Comparison of ENCODE assay signal across 8 mouse cellular contexts in the genomic region with DNA sequence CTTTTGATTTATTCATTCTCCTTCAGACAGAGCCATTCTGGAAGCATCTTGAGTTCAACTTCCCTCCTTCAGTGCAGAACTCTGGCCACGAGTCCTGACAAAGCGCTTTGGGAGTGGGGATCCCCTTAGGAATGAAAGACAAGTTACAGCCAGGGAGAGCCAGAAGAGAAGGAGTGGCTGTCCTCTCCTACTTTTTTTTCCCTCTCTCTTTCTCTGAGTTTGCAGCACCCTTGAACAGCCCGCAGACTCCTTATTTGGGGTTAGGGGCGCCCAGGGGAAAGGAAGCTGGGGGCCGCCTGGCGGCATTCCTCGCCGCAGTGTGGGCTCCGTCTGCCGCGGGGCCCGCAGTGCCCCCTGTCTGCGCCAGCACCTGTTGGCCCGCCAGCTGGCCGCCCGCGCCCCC. TPM values are rescaled to one million over a fixed set of nuclear protein-coding genes. Genes with fewer than 3 reads are reported as not detected.
DNase-seq lines count a peak whose midpoint lies in the region; ATAC-seq and TF ChIP-seq lines count a peak whose summit lies in the region.

A gene (plus strand): TSS at position 266 of the 403 bp plus-strand sequence.

- no peak for TF ChIP-seq CTCF in heart, postnatal 0 days (IDR thresholded peaks at IDR 0.05; ENCODE audit: low read depth)

- H3K36me3 ChIP-seq in heart, postnatal 0 days (replicated peaks; ENCODE audit: control insufficient read depth, insufficient read depth, low read length), result no peaks in the 10 kb centered on the region
- H3K36me3 ChIP-seq in ES-E14 (ENCODE audit: control insufficient read depth, insufficient read depth, low read length, poor library complexity, severe bottlenecking), result no peaks in the 10 kb centered on the region
- no peaks in the 10 kb centered on the region for H3K36me3 ChIP-seq in forebrain, embryonic 14.5 days (ENCODE audit: control insufficient read depth, insufficient read depth, low read length)
- no peaks in the 10 kb centered on the region for H3K36me3 ChIP-seq in macrophage (ENCODE audit: inconsistent target)

- H3K79me2 ChIP-seq in macrophage (ENCODE audit: inconsistent target), result no peaks in the 10 kb centered on the region; the same call in 1 of the 2 replicates

- no peak for DNase-seq in heart, postnatal 0 days (ENCODE audit: low spot score)
- DNase-seq in heart, postnatal 4 days, result no peak
- no peak for DNase-seq in ES-E14 (ENCODE audit: low read depth, low spot score)
- no peak for DNase-seq in forebrain, embryonic 14.5 days (ENCODE audit: low spot score)
- no peak for DNase-seq in retina, postnatal 1 day
- DNase-seq in frontal cortex, postnatal 25 days (ENCODE audit: low spot score in 2 of 2), result no peak
- no peak for DNase-seq in spleen, postnatal 36 days (ENCODE audit: low spot score in 2 of 2)

- WGBS in heart, postnatal 0 days, result 6% methylated on average over 14 of the region's 17 CpGs
- WGBS in forebrain, embryonic 14.5 days, result 2% methylated on average over 14 of the region's 17 CpGs
- WGBS in macrophage (ENCODE audit: missing documents), result 13% methylated on average over 13 of the region's 17 CpGs

- H3K4me1 ChIP-seq in heart, postnatal 0 days (ENCODE audit: control insufficient read depth, insufficient read depth), result no peaks in the 10 kb centered on the region
- H3K4me1 ChIP-seq in ES-E14 (ENCODE audit: control insufficient read depth in 2 of 2, insufficient read depth in 2 of 2, low read length in 2 of 2, poor library complexity in 1 of 2), result peaks cover 2 to 4% of the 10 kb centered on the region in 2 experiments; a peak in 2 of 4 replicates
- peaks cover 15% of the 10 kb centered on the region for H3K4me1 ChIP-seq in forebrain, embryonic 14.5 days (ENCODE audit: control insufficient read depth, insufficient read depth, low read length)

- ATAC-seq in heart, postnatal 0 days (ENCODE audit: insufficient read depth, low read depth), result no peak; the same call in 1 of the 2 replicates
- no peak; the same call in 1 of the 2 replicates for ATAC-seq in forebrain, embryonic 14.5 days

- in situ Hi-C loops in ES-E14 (cut with MboI; ENCODE audit: low sequenced_read_pairs in 2 of 2, unreplicated experiment in 2 of 2), result no loop called here

- H3K27me3 ChIP-seq in heart, postnatal 0 days (ENCODE audit: control insufficient read depth, insufficient read depth, low read length), result no peaks in the 10 kb centered on the region
- H3K27me3 ChIP-seq in forebrain, embryonic 14.5 days (replicated peaks; ENCODE audit: control insufficient read depth, insufficient read depth, low read length), result no peaks in the 10 kb centered on the region

- H3K4me3 ChIP-seq in heart, postnatal 0 days (ENCODE audit: low read depth, low read length), result peak within 1 kb of the TSS; percentile 85
- H3K4me3 ChIP-seq in ES-E14 (ENCODE audit: insufficient read depth in 1 of 2, low read depth in 1 of 2, low read length in 2 of 2, poor library complexity in 1 of 2, severe bottlenecking in 1 of 2) (peak within 1 kb of the TSS; percentile 74 to 80), macrophage (ENCODE audit: inconsistent target) (peak within 1 kb of the TSS; percentile 40)
- peak within 1 kb of the TSS; percentile 82 for H3K4me3 ChIP-seq in forebrain, embryonic 14.5 days (ENCODE audit: low read depth, low read length)

- H3K9me3 ChIP-seq in heart, postnatal 0 days (replicated peaks; ENCODE audit: control insufficient read depth, low read length), result no peaks in the 10 kb centered on the region
- H3K9me3 ChIP-seq in ES-E14 (ENCODE audit: control insufficient read depth, insufficient read depth, low read depth, low read length), result no peaks in the 10 kb centered on the region
- H3K9me3 ChIP-seq in forebrain, embryonic 14.5 days (replicated peaks; ENCODE audit: control insufficient read depth, low read length), result no peaks in the 10 kb centered on the region

- peak within 1 kb of the TSS; percentile 58 for H3K9ac ChIP-seq in heart, postnatal 0 days (replicated peaks; ENCODE audit: low read depth, low read length)
- H3K9ac ChIP-seq in ES-E14 (ENCODE audit: insufficient read depth, low read depth, low read length, poor library complexity, severe bottlenecking), result peak within 1 kb of the TSS; percentile 77
- peak within 1 kb of the TSS; percentile 74 for H3K9ac ChIP-seq in forebrain, embryonic 14.5 days (ENCODE audit: low read length)

- H3K4me2 ChIP-seq in heart, postnatal 0 days (ENCODE audit: low read depth, low read length), result peak within 1 kb of the TSS; percentile 95
- peak within 1 kb of the TSS; percentile 86 for H3K4me2 ChIP-seq in forebrain, embryonic 14.5 days (ENCODE audit: low read length)

- peak within 1 kb of the TSS; percentile 43; the same call in 1 of the 2 replicates for H3K27ac ChIP-seq in heart, postnatal 0 days (ENCODE audit: low read depth)
- H3K27ac ChIP-seq in ES-E14 (ENCODE audit: insufficient read depth, low read depth, low read length, poor library complexity, severe bottlenecking) (peak within 1 kb of the TSS; percentile 62), macrophage (no peak within 1 kb of the TSS)
- H3K27ac ChIP-seq in forebrain, embryonic 14.5 days (ENCODE audit: low read depth, low read length), result peak within 1 kb of the TSS; percentile 87

- no peak for TF ChIP-seq EP300 in heart, postnatal 0 days (IDR thresholded peaks at IDR 0.05; ENCODE audit: low read depth)

TF ChIP-seq in ES-E14, 5 proteins besides CTCF, POLR2A, EP300 and RAD21:
- TF ChIP-seq ZNF384 (IDR thresholded peaks at IDR 0.05; ENCODE audit: low read depth, low read length) (no peak), HCFC1 (IDR thresholded peaks at IDR 0.05; ENCODE audit: borderline replicate concordance, insufficient read depth, low read length) (no peak), ZC3H11A (IDR thresholded peaks at IDR 0.05; ENCODE audit: borderline replicate concordance, low read depth, low read length) (no peak)

RNA-seq across cellular contexts. Expression of the gene that starts here (rescaled TPM):
- total RNA-seq in heart, postnatal 0 days (2014; rRNA removed; ENCODE audit: low replicate concordance), result 0.77 and 4.1 TPM in 2 replicates
- polyA plus RNA-seq in heart, postnatal 0 days (2015; fragmentation: Nextera tagmentation; extraction: Ambion mirVana), result 1.7 and 1.8 TPM in 2 replicates
- 1 to 10 TPM; 3.9 to 4.5 TPM for total RNA-seq in heart, postnatal 4 days (2021)
- total RNA-seq in ES-E14 (2012; rRNA removed), result 16.9 and 18.5 TPM in 2 replicates
- polyA plus RNA-seq in forebrain, embryonic 14.5 days (2014; fragmentation: Nextera tagmentation; extraction: Ambion mirVana), result 7.4 and 8.3 TPM in 2 replicates
- total RNA-seq in macrophage (2018; cell fraction: chromatin; rRNA removed), result 10 to 100 TPM in 23 of 26 experiments, 1 to 10 TPM in 3; 5.4 to 38.1 (median 14.5) TPM
- total RNA-seq in macrophage (2018; cell fraction: cytosol; rRNA removed), result 10 to 100 TPM in 24 of 26 experiments, 1 to 10 TPM in 2; 8.2 to 44.1 (median 20.4) TPM
- 10 to 100 TPM; 12.1 to 61.6 (median 24.7) TPM for total RNA-seq in macrophage (2018; cell fraction: nucleus; rRNA removed)
- 14.8 to 34.2 TPM (median 26.6 TPM) in 3 replicates for polyA plus RNA-seq in macrophage (2018)
